Mouse (Mus musculus) MEL (cell line): Measurements from ENCODE around the gene Tango2.

Source experiments
- BHLHE40 ChIP-seq: IDR thresholded peaks from 2 replicates; pipeline ENCODE4 v1.6.1; 2012; ENCODE audit warnings: low read depth, mild to moderate bottlenecking, inconsistent platforms, low read length, improper control_type of control experiment, borderline replicate concordance
- CHD1 ChIP-seq: IDR thresholded peaks from 2 replicates; pipeline ENCODE4 v1.6.1; 2012; ENCODE audit warnings: low read depth, mild to moderate bottlenecking, inconsistent platforms, low read length, improper control_type of control experiment
- CTCF ChIP-seq, 3 experiments: IDR thresholded peaks in 2 of 3; conservative IDR thresholded peaks in 1 of 3; 2 replicates each; pipeline ENCODE4 v1.5.1; 2011 to 2012; ENCODE audit warnings: low read length in 3 of 3, low read depth in 2 of 3, mild to moderate bottlenecking in 2 of 3, improper control_type of control experiment in 1 of 3, inconsistent platforms in 1 of 3, mixed read lengths in 1 of 3, moderate library complexity in 1 of 3; ENCODE audit not compliant: control insufficient read depth in 1 of 3, insufficient read depth in 1 of 3, poor library complexity in 1 of 3, severe bottlenecking in 1 of 3
- EP300 ChIP-seq, 2 experiments: IDR thresholded peaks; 2 replicates each; pipeline ENCODE4 v1.6.1; 2011; ENCODE audit warnings: improper control_type of control experiment in 2 of 2, low read length in 2 of 2, low read depth in 1 of 2, mild to moderate bottlenecking in 1 of 2
- GATA1 ChIP-seq: IDR thresholded peaks from 2 replicates; pipeline ENCODE4 v1.6.1; 2011; ENCODE audit warnings: low read depth, low read length, improper control_type of control experiment
- MAX ChIP-seq: IDR thresholded peaks from 2 replicates; pipeline ENCODE4 v1.6.1; 2011; ENCODE audit warnings: low read length, improper control_type of control experiment
- SIN3A ChIP-seq: IDR thresholded peaks from 2 replicates; pipeline ENCODE4 v1.6.1; 2012; ENCODE audit warnings: low read length, improper control_type of control experiment, inconsistent platforms
- TCF12 ChIP-seq: IDR thresholded peaks from 2 replicates; pipeline ENCODE4 v1.6.1; 2014; ENCODE audit warnings: low read depth, mild to moderate bottlenecking, inconsistent platforms, low read length, improper control_type of control experiment, moderate library complexity
- UBTF ChIP-seq: IDR thresholded peaks from 2 replicates; pipeline ENCODE4 v1.6.1; 2012; ENCODE audit warnings: low read depth, mild to moderate bottlenecking, inconsistent platforms, low read length, improper control_type of control experiment, moderate library complexity, borderline replicate concordance; ENCODE audit not compliant: insufficient read depth
- ZKSCAN1 ChIP-seq: IDR thresholded peaks from 2 replicates; pipeline ENCODE4 v1.6.1; 2012; ENCODE audit warnings: low read depth, mild to moderate bottlenecking, inconsistent platforms, low read length, improper control_type of control experiment, moderate library complexity

DNA sequence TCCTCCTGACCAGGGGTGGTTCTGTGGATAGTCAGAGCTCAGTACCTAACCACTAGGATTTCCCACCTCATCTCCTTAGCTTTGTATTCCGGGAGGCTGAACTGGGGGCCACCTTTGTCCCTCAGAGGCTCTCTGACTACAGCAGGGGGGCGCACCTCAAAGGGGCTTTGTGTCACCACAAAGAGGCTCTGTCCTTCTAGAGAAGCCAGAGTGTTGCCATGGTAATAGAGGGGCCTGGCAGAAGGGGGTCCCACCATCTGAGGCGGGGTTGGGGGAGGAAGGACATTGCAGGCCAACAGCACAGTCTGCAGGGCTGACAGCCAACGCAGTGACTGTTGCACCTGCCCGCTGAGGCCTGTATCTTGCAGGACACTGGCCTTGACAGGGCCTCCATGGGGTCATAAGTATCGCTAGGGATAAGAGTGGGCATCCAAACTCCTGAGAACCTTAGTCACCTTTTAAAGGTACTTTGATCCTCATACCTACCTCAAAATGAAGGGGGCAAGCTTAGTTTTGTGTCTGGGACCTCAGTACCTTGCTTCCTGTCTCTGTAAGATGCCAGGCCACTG, 32.7 kb upstream of the Tango2 start:
- TF ChIP-seq CTCF (IDR thresholded peaks at IDR 0.05 in 2 of 3, conservative IDR thresholded peaks at IDR 0.05 in 1 of 3; ENCODE audit: control insufficient read depth in 1 of 3, insufficient read depth in 1 of 3, low read depth in 2 of 3, low read length in 3 of 3, poor library complexity in 1 of 3, severe bottlenecking in 1 of 3) (no peak), SIN3A (no peak), MAX (no peak), CHD1 (no peak), EP300 (IDR thresholded peaks at IDR 0.05; ENCODE audit: low read depth in 1 of 2, low read length in 2 of 2) (no peak), BHLHE40 (no peak), ZKSCAN1 (no peak), UBTF (no peak), TCF12 (no peak), GATA1 (no peak)
